Mouse (Mus musculus): Measurements from ENCODE around the gene Abcg8. TPM values are rescaled to one million over a fixed set of nuclear protein-coding genes. Genes with fewer than 3 reads are reported as not detected.

Abcg8 gene
- polyA plus RNA-seq, 1 experiment from 2014 or later: not detected

- Histone ChIP-seq H3K4me2 (ENCODE audit: low read depth, low read length) (no peak overlapping the region), H3K9me3 (ENCODE audit: control insufficient read depth, low read length) (no peaks in the 10 kb centered on the region), H3K27me3 (ENCODE audit: control insufficient read depth, insufficient read depth, low read length) (no peaks in the 10 kb centered on the region), H3K4me3 (ENCODE audit: low read depth, low read length) (no peak overlapping the region), H3K9ac (replicated peaks; ENCODE audit: low read depth, low read length) (no peak overlapping the region), H3K4me1 (ENCODE audit: control insufficient read depth, insufficient read depth, low read length) (peaks cover 21% of the 10 kb centered on the region), H3K27ac (ENCODE audit: low read depth, low read length) (peak overlapping the region; percentile 48; the same call in 1 of the 2 replicates), H3K36me3 (ENCODE audit: control insufficient read depth, insufficient read depth, low read length) (0 out of 2 replicates have a peak, but pooled peaks cover 4% of the 10 kb centered on the region)
- WGBS: 22% methylated on average over 8 of the region's 8 CpGs
- ATAC-seq (ENCODE audit: low read depth): peak; percentile 71
These were observed 73.2 kb downstream of the Abcg8 start for GRCm38 (mm10) chr17:84749297-84749696.

Other genes starting within 250 kb of the Abcg8 start
- 8.7 and 12.8 TPM in 2 replicates for gene Thada, start 210.1 kb upstream of the Abcg8 start, polyA plus RNA-seq (2014; fragmentation: Nextera tagmentation; extraction: Ambion mirVana)
- 2.3 and 2.8 TPM in 2 replicates for gene Plekhh2, start 164.4 kb upstream of the Abcg8 start, polyA plus RNA-seq (2014; fragmentation: Nextera tagmentation; extraction: Ambion mirVana)
- 32.1 TPM in 2 replicates for gene Dync2li1, start 49.8 kb upstream of the Abcg8 start, polyA plus RNA-seq (2014; fragmentation: Nextera tagmentation; extraction: Ambion mirVana)
- gene Abcg5, start 6.7 kb downstream of the Abcg8 start, polyA plus RNA-seq (2014; fragmentation: Nextera tagmentation; extraction: Ambion mirVana): 0.50 and 0.66 TPM in 2 replicates
- 53.1 and 60.2 TPM in 2 replicates for gene Lrpprc, start 114.5 kb downstream of the Abcg8 start, polyA plus RNA-seq (2014; fragmentation: Nextera tagmentation; extraction: Ambion mirVana)